Mouse (Mus musculus) left cerebral cortex, postnatal 25 days (tissue): ENCODE measurements around the gene Tlx1. TPM values are rescaled to one million over a fixed set of nuclear protein-coding genes. Genes with fewer than 3 reads are reported as not detected.

Experiments used
- DNase-seq, 2 experiments: peaks; one replicate each; pipeline ENCODE4 v3.0.0; 2022; ENCODE audit warnings: low spot score in 2 of 2, mixed read lengths in 1 of 2
- intact Hi-C: fragments of 180-260 bp; cut with DNase I; formaldehyde crosslinking; loops from one replicate; pipeline ENCODE4 v1.15.1; 2025
- total RNA-seq, 2 experiments: library from RNA; stranded (reverse); gene quantifications; 2 replicates each; pipeline ENCODE4 v1.2.3; 2021

The Tlx1 gene
- not detected for total RNA-seq

DNA sequence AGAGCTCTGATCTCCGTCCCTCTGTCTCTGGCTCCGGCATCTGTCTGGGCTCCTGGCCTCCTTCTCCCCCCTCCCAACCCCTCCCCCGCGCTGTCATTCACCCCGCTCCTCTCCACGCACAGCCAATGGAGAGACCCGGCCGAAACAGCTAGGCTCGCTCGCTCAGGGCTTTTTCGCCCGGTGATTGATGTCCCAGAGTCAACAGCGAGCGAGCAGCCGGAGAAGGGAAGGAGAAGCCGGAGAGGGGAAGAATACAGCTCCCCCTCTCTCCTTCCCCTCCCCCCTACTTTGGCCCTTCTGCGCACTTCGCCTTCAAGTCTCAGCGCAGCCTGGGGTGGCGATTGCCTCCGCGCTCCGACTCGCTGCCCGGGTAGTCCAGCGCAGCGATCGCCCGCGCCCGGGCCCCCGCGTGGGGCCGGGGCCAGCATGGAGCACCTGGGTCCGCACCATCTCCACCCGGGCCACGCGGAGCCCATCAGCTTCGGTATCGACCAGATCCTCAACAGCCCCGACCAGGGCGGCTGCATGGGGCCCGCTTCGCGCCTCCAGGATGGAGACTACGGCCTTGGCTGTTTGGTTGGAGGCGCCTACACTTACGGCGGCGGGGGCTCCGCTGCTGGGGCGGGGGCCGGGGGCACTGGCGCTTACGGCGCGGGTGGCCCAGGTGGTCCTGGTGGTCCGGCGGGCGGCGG lies at the start of gene Tlx1:
TSS of gene Tlx1 (plus strand) at position 191 of the 692 bp plus-strand sequence.
- no peak for DNase-seq
- intact Hi-C loops, result loop anchor here (2.0 to 5.0 kb wide), 2 partner anchors 82 to 1543 kb away; no protein-coding TSS in a partner anchor

- DNase-seq, result no peak
- intact Hi-C loops, result loop anchor here (5.0 kb wide), 1 partner anchor 587 kb away; no protein-coding TSS in a partner anchor
These were observed 44.9 kb upstream of the Tlx1 start for GRCm38 (mm10) chr19:45105591-45105990.

DNA sequence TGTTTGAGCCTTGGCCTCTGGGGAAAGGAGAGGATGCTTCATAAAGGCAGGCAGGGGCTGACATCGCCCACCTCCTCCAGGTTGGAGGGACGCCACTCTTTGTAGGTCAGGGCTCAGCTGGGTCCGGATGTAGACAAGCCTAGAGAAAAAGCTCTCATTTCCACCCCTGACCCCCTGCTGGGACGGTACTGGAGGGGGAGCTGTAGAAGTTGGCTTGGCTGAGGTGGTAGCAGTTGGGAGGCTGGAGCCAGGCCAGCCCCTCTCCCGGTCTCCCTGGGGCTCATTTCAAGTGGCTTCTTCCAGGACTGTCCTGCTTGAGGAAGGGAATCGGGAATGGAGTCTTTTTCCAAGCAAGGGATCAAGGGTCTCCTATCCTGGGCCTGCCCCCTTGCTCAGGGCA lies 43.8 kb upstream of the Tlx1 start:
- intact Hi-C loops, result loop anchor here (5.0 kb wide), 1 partner anchor 586 kb away; no protein-coding TSS in a partner anchor
- no peak for DNase-seq

- intact Hi-C loops, result no loop called here
- no peak for DNase-seq
These were observed 39.8 kb upstream of the Tlx1 start for GRCm38 (mm10) chr19:45110681-45111080.

- no peak for DNase-seq
- intact Hi-C loops, result no loop called here
These were observed 38.0 kb upstream of the Tlx1 start for GRCm38 (mm10) chr19:45112444-45112843.

GRCm38 (mm10) chr19:45113791-45114460 lies 36.6 kb upstream of the Tlx1 start:
- DNase-seq, result no peak
- intact Hi-C loops, result no loop called here

GRCm38 (mm10) chr19:45114772-45115171 lies 35.7 kb upstream of the Tlx1 start:
- intact Hi-C loops, result no loop called here

GRCm38 (mm10) chr19:45116798-45117197 lies 33.7 kb upstream of the Tlx1 start:
- intact Hi-C loops, result loop anchor here (1.0 kb wide), 1 partner anchor 45 kb away; no protein-coding TSS in a partner anchor
- DNase-seq, result peak; percentile 9 to 46

More at GRCm38 (mm10) chr19:45114772-45115171, 35.7 kb upstream of the Tlx1 start:
- no peak for DNase-seq

GRCm38 (mm10) chr19:45131966-45132628 lies 18.4 kb upstream of the Tlx1 start:
- intact Hi-C loops, result no loop called here
- no peak for DNase-seq

DNA sequence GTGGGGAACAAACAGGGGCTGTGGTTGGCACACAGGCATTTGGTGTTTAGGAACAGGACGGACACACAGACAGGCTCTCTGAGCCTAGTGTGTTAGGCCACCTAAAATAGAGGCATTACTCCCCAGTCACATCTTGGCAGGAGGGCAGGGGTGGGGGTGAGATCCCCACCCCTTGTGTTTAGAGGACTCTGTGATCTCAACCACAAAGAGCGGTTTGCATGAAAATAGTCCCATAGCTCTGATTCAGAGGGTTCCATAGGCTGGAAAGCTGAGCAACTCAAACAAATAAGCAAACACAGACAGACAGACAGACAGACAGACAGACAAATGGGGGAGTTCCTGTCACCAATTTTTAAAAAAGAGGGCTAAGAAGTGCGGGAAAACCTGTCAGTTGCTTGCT lies 7.9 kb upstream of the Tlx1 start:
- no peak for DNase-seq
- intact Hi-C loops, result loop anchor here (10.0 kb wide), 1 partner anchor 648 kb away; the partner anchor contains the start of gene Wnt8b

DNA sequence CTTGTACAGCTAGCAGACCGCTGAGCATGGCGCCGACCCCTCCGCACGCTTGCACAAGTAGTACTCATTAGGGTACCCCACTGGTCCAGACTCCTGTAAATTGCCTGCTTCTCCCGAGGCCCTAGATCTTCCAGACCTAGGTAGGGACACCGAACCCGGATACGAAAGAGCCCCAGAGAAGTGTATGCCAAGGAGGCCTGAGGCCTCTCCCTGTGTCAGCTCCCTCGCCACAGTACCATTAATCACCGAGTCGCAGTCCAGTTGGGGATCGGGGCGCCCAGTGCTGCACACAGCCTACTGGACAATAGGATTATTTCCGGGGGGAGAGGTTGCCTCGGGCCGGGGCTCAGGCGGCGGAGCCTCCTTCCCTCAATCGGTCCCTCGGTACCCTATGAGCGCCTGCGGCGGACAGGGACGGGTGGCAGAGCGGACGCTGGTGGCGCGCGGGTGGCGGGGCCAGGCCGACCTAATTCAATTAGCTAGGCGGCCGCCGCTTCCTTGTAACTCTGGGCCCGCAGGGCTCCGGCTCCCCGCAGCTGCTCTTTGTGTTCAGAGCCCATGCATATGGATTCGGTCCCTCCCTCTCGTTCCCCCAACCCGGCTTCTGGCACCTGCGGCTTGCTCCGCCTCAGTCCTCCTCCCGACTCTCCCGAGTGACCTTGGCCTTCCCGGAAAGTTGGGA lies 7.1 kb upstream of the Tlx1 start:
- no peak for DNase-seq
- intact Hi-C loops, result loop anchor here (10.0 kb wide), 1 partner anchor 649 kb away; the partner anchor contains the start of gene Wnt8b

GRCm38 (mm10) chr19:45147071-45147470 lies 3.4 kb upstream of the Tlx1 start:
- intact Hi-C loops, result loop anchor here (5.0 to 10.0 kb wide), 2 partner anchors 395 to 652 kb away; partner anchors contain the start of gene Wnt8b
- DNase-seq, result no peak

GRCm38 (mm10) chr19:45151361-45152182 lies 1.1 kb downstream of the Tlx1 start:
- intact Hi-C loops, result loop anchor here (2.0 to 5.0 kb wide), 2 partner anchors 81 to 1544 kb away; no protein-coding TSS in a partner anchor
- no peak for DNase-seq

GRCm38 (mm10) chr19:45152183-45152650 lies 1.7 kb downstream of the Tlx1 start:
- intact Hi-C loops, result loop anchor here (5.0 kb wide), 1 partner anchor 1545 kb away; no protein-coding TSS in a partner anchor
- no peak for DNase-seq

DNA sequence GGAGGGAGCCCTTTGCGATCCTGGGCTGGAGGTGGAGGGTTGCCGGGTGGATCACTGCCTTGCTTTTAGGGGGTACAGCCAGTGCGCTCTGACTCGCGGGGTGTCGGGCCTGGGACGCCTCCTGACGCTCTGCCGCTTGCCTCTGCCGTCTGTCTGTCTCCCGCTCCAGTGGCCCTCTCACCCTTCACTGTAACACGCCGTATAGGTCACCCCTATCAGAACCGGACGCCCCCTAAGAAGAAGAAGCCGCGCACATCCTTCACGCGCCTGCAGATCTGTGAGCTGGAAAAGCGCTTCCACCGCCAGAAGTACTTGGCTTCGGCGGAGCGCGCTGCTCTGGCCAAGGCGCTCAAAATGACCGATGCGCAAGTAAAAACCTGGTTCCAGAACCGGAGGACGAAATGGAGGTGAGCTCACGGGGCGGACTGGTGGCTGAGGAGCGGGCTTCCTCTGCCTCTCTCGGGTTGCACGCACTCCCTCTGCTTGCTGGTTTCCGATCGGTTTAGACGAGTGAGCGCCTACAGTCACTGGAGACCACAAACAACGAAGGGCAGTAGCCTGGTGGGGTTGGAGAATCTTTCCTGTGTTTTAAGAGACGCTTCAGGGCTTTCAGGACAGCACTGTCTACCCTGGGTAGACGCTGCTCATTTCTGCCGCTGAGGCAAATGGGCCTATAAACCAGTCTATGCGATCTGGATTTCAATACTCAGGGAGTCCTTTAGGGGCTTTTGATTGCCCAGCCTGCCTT lies 3.0 kb downstream of the Tlx1 start:
- intact Hi-C loops, result loop anchor here (5.0 kb wide), 1 partner anchor 1546 kb away; no protein-coding TSS in a partner anchor
- DNase-seq, result no peak

GRCm38 (mm10) chr19:45154059-45154386 lies 3.5 kb downstream of the Tlx1 start:
- no peak for DNase-seq
- intact Hi-C loops, result loop anchor here (5.0 kb wide), 1 partner anchor 1547 kb away; no protein-coding TSS in a partner anchor

- no peak for DNase-seq
- intact Hi-C loops, result loop anchor here (5.0 kb wide), 1 partner anchor 1547 kb away; no protein-coding TSS in a partner anchor
These were observed 4.0 kb downstream of the Tlx1 start for GRCm38 (mm10) chr19:45154521-45154920.
